Mouse (Mus musculus): ENCODE data around the gene Gria4. TPM values are rescaled to one million over a fixed set of nuclear protein-coding genes. Genes with fewer than 3 reads are reported as not detected.
A peak's percentile ranks its signal among the peaks of the same experiment; 100 is the strongest.
"Not testable (repeated sequence)": the region's sequence is repeated elsewhere in the genome, so short reads cannot be mapped to it uniquely, and the experiment has no call there.

Gene Gria4
- polyA plus RNA-seq (2016; fragmentation: Nextera tagmentation; extraction: Ambion mirVana), result 9.8 and 10.8 TPM in 2 replicates

DNA sequence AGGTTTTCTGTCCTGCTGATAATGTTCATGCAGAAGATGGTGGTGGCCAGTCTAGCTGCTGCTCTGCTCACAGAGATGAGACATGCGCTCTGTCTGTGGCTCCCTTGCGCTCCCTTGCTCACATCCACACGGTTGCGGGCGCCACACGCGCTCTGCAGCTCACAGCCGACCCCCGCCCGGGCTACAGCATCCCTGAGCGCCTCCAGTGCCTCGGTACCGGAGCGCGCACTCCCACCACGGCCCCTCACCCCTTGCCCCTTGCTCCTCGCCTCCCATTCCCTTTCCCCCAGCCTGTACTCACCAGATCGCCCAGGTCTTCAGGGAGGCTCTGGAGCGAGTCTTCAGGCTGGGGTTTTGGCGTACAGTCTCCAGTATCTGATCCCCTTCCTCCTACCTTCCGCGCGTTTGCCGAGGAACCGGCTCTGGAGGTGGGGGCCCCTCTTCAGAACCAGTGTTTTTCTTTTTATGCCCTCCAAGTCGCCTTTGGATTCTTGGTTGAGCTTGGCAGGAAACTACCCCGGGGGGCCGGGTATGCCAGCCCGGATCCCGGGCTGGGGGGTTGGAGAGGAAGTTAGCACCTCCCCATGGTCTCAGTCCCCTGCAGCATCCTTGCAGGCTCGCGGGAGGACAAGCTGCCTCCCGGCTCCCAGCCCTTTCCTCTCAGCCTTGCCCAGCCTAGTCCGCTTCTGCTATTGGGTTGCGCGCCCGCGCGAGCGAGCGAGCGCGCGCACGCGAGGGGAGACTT lies at the start of gene Gria4:
TSS of gene Gria4 (minus strand) at position 691 of the 745 bp plus-strand sequence.
- H3K4me2 ChIP-seq, result peak within 1 kb of the TSS; percentile 71
- peak within 1 kb of the TSS; percentile 88 for H3K27ac ChIP-seq
- WGBS, result under 1% methylated on average over 46 of the region's 46 CpGs
- H3K27me3 ChIP-seq, result no peaks in the 10 kb centered on the region
- peak within 1 kb of the TSS; percentile 64 for H3K4me3 ChIP-seq (replicated peaks)
- no peaks in the 10 kb centered on the region for H3K9me3 ChIP-seq
- peak; percentile 96 for ATAC-seq (ENCODE audit: low FRiP score)
- H3K36me3 ChIP-seq (replicated peaks), result no peaks in the 10 kb centered on the region
- peaks cover 4% of the 10 kb centered on the region; the same call in 1 of the 2 replicates for H3K4me1 ChIP-seq
- H3K9ac ChIP-seq, result peak within 1 kb of the TSS; percentile 77

DNA sequence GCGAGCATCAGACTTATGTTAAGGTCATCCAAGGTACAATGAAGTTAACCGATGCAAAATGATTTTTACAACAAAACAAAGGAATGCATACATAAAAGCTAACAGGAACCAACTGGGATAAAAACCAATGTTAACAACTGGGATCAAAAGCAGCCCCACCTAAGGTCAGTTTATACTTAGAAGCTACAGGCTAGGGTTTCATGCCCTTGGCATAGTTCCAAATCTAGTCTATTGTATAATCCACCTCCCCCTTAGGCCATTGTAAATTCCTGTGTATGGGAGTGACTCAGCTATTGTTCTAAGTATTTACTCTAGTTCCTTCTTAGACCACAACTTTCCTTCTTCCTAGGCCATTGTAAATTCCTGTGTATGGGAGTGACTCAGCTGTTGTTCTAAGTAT lies 14.9 kb upstream of the Gria4 start:
- 91% methylated on average over 2 of the region's 2 CpGs for WGBS
- ATAC-seq (ENCODE audit: low FRiP score), result not testable (repeated sequence)

DNA sequence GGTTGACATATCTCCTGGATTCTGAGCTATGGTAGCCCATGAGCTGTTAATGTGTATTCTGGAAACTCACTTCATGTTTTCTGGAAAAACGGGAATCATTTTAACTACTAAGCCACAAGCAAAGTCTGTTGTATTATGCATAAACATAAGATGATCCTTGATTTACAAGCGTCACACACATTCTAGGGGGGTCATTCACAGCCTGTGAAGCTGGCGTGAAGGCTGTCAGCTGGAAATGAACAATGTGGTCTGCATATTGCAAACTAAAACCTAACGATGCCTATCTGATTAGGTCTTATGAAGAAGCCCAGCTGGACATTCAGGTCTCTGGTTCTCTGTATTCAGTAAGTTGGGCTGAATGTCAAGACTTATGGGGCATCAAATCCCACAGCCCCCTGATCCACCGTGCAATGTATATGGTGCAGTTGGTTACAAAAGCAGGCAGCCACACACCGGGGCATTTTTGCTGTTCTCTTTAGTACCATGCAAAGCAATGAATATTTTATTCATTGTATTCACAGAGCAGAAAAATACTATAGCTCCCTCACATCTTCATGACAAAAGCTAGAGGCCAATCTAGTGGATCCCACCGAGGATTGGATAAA lies 7.2 kb upstream of the Gria4 start:
- Histone ChIP-seq H3K27ac (no peak overlapping the region), H3K4me1 (no peaks in the 10 kb centered on the region; the same call in 1 of the 2 replicates), H3K27me3 (no peaks in the 10 kb centered on the region), H3K9ac (no peak overlapping the region), H3K36me3 (replicated peaks) (no peaks in the 10 kb centered on the region), H3K9me3 (no peaks in the 10 kb centered on the region), H3K4me2 (no peak overlapping the region), H3K4me3 (replicated peaks) (no peak overlapping the region)
- no peak for ATAC-seq (ENCODE audit: low FRiP score)
- 44% methylated on average over 7 of the region's 7 CpGs for WGBS

More for the DNA sequence above, 14.9 kb upstream of the Gria4 start:
- not testable (repeated sequence) for H3K36me3 ChIP-seq (replicated peaks); H3K27me3 ChIP-seq; H3K9ac ChIP-seq; H3K4me2 ChIP-seq; H3K4me3 ChIP-seq (replicated peaks); H3K27ac ChIP-seq; H3K4me1 ChIP-seq; H3K9me3 ChIP-seq

DNA sequence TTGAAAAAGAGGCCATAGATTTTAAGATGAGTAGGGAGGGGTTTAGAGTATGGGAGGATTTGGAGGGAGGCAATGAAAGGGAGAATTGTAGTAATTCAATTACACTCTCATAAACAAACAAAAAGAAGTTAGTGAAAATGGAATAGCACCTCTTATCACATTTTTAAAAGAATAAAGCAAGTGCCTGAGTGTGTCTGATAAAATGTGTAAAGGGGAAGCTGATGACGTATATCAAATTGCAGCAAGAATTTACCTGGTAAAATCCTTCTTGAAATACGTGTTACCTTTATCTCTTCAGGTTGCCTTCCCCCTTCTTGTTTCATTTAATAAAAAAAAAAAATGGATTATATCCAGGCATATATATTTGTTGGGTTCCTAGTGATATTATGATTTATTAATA lies 1.4 kb upstream of the Gria4 start:
- no peak for ATAC-seq (ENCODE audit: low FRiP score)
- Histone ChIP-seq H3K27ac (no peak overlapping the region), H3K9ac (no peak overlapping the region), H3K4me3 (replicated peaks) (no peak overlapping the region), H3K9me3 (no peaks in the 10 kb centered on the region), H3K4me1 (peaks cover 4% of the 10 kb centered on the region; the same call in 1 of the 2 replicates), H3K4me2 (no peak overlapping the region), H3K27me3 (no peaks in the 10 kb centered on the region), H3K36me3 (replicated peaks) (no peaks in the 10 kb centered on the region)
- 92% methylated on average over 2 of the region's 2 CpGs for WGBS

DNA sequence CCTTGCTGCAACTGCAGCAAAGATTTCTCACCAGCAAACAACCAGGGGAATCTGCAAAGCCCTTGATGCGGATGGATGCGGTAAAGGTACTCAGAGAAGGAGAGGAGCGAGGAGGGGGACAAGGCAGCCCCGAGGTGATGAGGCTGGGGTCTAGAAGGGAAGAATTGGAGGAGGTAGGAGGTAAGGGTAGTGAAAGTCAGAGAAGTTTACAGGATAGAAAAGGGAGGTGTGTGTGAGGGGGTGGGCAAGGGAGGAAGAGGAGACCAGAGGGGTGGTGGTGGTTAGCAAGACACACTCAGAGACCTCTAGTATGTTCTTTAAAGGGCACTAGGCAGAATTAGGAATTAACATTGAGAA lies 233 bp upstream of the Gria4 start:
- H3K27ac ChIP-seq, result peak overlapping the region; percentile 88; the same call in 1 of the 2 replicates
- no peaks in the 10 kb centered on the region for H3K9me3 ChIP-seq
- ATAC-seq (ENCODE audit: low FRiP score), result no peak
- no peaks in the 10 kb centered on the region for H3K36me3 ChIP-seq (replicated peaks)
- peak overlapping the region; percentile 71 for H3K4me2 ChIP-seq
- H3K4me1 ChIP-seq, result peaks cover 4% of the 10 kb centered on the region; the same call in 1 of the 2 replicates
- H3K27me3 ChIP-seq, result no peaks in the 10 kb centered on the region
- peak overlapping the region; percentile 64 for H3K4me3 ChIP-seq (replicated peaks)
- WGBS, result 0% methylated on average over 4 of the region's 4 CpGs
- peak overlapping the region; percentile 77 for H3K9ac ChIP-seq

DNA sequence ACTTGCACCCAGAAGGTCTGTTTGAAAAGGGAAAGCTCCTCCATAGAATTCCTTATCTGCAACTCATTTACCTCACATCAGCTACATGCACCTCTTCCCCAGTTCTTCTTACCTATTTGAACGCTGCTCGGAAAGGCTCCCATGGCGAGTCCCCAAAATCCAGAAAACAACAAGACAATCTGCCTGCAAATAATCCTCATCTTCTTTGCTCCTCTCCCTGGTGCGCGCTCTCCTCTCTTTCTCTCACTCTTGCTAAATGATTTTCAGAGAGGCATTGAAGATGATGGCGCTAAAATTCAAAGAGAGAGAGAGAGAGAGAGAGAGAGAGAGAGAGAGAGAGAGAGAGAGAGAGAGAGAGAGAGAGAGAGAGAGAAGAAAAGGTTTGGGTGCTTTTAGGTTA lies 959 bp downstream of the Gria4 start:
- peak overlapping the region; percentile 88 for H3K27ac ChIP-seq
- H3K9me3 ChIP-seq, result no peaks in the 10 kb centered on the region
- H3K4me2 ChIP-seq, result peak overlapping the region; percentile 71
- H3K36me3 ChIP-seq (replicated peaks), result no peaks in the 10 kb centered on the region
- H3K27me3 ChIP-seq, result no peaks in the 10 kb centered on the region
- ATAC-seq (ENCODE audit: low FRiP score), result no peak
- H3K4me3 ChIP-seq (replicated peaks), result peak overlapping the region; percentile 64
- peaks cover 4% of the 10 kb centered on the region; the same call in 1 of the 2 replicates for H3K4me1 ChIP-seq
- H3K9ac ChIP-seq, result peak overlapping the region; percentile 77
- under 1% methylated on average over 5 of the region's 6 CpGs for WGBS

DNA sequence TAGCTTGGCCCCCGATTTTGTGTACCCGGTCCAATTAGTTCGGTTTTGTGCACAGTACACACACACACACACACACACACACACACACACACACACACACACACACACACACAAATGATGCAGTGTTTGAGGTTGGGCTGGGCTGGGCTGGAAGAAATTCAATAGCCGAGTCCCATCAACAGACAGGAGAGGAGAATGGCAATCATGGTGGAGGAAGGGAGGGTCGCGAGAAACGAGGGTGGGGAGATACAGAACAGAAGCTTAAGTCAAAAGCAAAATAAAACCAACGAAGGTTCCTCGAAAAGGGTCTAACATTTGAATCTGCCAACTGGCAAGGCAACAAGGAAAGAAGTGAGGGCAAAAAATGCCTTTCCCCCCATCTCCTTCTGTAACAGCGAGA lies 1.6 kb downstream of the Gria4 start:
- no peak for ATAC-seq (ENCODE audit: low FRiP score)
- 21% methylated on average over 10 of the region's 10 CpGs for WGBS
- no peak overlapping the region for H3K27ac ChIP-seq

DNA sequence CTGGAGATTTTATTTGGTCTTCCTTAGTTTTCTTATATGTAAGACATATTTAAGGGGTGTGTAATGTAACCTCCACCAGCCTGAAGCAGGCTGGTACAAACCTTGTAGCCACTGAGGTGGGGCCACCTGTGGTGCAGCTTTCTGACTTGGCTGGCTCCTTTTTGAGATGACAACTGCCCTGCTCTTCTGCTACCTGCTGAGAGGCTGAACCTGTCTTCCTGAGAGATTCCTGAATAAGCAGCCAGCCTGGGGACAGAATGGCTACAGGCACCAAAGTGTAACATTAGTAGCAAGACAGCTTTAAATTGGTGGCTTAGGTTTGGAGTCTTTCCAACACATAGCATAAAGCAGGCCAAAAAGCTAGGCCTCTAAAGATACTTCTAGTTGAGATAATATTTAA lies 46.6 kb downstream of the Gria4 start:
- not testable (repeated sequence) for H3K9ac ChIP-seq; H3K27ac ChIP-seq; H3K36me3 ChIP-seq (replicated peaks); ATAC-seq (ENCODE audit: low FRiP score); H3K4me2 ChIP-seq; H3K9me3 ChIP-seq; H3K4me3 ChIP-seq (replicated peaks); H3K27me3 ChIP-seq; H3K4me1 ChIP-seq

More for the DNA sequence above, 1.6 kb downstream of the Gria4 start:
- H3K4me1 ChIP-seq, result peaks cover 4% of the 10 kb centered on the region; the same call in 1 of the 2 replicates
- peak overlapping the region; percentile 71 for H3K4me2 ChIP-seq
- H3K27me3 ChIP-seq, result no peaks in the 10 kb centered on the region
- H3K36me3 ChIP-seq (replicated peaks), result no peaks in the 10 kb centered on the region
- H3K4me3 ChIP-seq (replicated peaks), result peak overlapping the region; percentile 64
- no peaks in the 10 kb centered on the region for H3K9me3 ChIP-seq
- peak overlapping the region; percentile 48 for H3K9ac ChIP-seq

DNA sequence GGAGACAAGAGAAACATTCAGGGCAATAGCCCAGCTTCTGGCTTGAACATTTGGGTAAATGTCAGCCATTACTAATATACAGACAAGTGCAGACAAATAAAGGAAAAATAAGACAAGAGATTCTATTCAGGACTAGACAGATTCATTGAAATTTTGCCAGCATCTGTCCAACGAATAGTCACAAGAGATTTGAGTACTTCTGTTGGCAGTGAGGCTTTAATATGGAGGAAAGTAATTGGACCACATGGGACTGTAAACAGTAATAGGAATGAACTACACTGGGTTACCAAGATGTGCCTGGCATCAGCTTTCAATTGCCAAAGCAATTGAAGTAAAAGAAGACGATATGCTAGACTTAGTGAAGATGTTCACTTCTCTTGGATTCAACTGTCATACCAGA lies 81.9 kb downstream of the Gria4 start:
- Histone ChIP-seq H3K9me3 (no peaks in the 10 kb centered on the region), H3K4me2 (no peak overlapping the region), H3K9ac (no peak overlapping the region), H3K27ac (no peak overlapping the region), H3K27me3 (no peaks in the 10 kb centered on the region), H3K4me3 (replicated peaks) (no peak overlapping the region), H3K4me1 (no peaks in the 10 kb centered on the region), H3K36me3 (replicated peaks) (no peaks in the 10 kb centered on the region)
- WGBS, result 80% methylated on average over 2 of the region's 2 CpGs
- ATAC-seq (ENCODE audit: low FRiP score), result no peak

DNA sequence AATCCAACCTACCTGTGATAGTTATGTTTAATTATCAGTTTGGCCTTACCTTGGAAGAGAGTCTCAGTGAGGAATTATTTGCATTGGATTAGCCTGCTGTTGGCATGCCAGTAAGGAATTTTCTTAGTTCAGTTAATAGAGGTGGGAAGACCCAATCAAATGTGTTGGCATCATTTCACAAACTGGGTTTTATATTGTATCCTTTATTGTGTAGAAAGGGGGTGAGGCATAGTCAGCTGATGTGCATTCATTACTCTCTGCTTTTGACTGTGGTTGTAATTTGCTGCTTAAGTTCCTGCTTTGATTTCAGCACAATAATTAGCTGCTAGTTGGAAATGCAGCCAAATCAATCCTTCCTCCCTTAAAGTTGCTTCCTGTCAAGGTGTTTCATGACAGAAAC lies 83.7 kb downstream of the Gria4 start:
- Histone ChIP-seq H3K36me3 (replicated peaks) (no peaks in the 10 kb centered on the region), H3K4me3 (replicated peaks) (no peak overlapping the region), H3K9me3 (no peaks in the 10 kb centered on the region), H3K4me2 (no peak overlapping the region), H3K27me3 (no peaks in the 10 kb centered on the region), H3K27ac (no peak overlapping the region), H3K4me1 (no peaks in the 10 kb centered on the region), H3K9ac (no peak overlapping the region)
- peak; percentile 69; the same call in 1 of the 2 replicates for ATAC-seq (ENCODE audit: low FRiP score)

DNA sequence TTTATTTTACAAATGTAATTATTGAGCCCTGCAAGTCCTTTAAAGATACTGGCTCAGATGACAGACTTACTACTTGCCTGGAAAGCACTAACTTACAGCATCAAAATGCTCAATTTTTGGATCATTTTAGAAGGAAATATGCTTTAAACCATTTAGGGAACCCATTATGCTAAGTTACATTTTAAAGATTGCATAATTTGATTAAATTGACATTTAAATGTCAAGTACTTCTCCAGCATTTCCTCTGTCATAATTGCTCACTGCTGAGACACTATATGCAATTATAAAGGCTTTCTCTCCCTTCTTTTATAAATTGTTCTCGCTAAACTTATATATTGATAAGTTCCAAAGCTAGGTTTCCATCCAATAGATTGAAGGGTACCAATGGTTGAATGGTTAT lies 108.9 kb downstream of the Gria4 start:
- H3K27me3 ChIP-seq, result no peaks in the 10 kb centered on the region
- H3K4me3 ChIP-seq (replicated peaks), result no peak overlapping the region
- ATAC-seq (ENCODE audit: low FRiP score), result no peak
- H3K4me2 ChIP-seq, result no peak overlapping the region
- H3K4me1 ChIP-seq, result no peaks in the 10 kb centered on the region
- no peak overlapping the region for H3K9ac ChIP-seq
- H3K27ac ChIP-seq, result no peak overlapping the region
- no peaks in the 10 kb centered on the region for H3K9me3 ChIP-seq
- no peaks in the 10 kb centered on the region for H3K36me3 ChIP-seq (replicated peaks)
- 77% methylated on average over 1 of the region's 1 CpGs for WGBS

DNA sequence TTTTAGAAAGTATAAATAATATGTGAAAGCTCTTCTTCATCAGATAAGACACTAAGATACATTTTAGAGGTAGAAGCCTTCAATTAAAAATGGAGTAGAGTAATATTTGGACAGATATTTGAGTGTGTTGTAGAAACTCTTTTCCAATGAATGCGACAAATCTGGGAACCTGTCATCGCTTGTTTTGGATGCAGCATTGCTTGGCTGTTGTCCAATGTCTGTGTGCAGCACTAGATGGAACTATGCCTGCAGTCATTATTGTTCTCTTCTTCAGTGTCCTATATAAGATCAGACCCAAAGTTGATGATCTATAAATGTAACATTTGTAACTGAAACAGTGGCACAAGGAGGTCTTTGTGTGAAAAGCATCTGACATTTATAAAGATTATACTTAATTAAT lies 115.8 kb downstream of the Gria4 start:
- ATAC-seq (ENCODE audit: low FRiP score), result no peak
- 92% methylated on average over 2 of the region's 2 CpGs for WGBS

DNA sequence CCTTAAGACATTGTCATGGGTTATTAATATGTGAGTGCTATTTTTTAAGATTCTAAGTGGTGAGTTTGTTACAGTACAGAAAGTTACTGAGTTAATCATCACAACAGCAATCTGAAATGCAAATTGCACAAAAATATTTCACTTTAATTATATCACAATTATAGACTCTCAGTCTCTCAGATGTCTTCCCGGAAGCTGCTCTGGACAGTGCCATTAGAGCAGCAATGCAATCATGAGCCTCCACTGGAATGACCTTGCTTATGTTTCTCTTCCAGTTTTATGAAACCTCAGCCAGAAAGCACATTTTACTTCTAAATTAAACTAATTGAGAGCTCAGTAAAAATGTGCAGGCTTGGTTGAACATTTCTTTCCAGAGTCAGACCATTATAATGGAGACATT lies 116.9 kb downstream of the Gria4 start:
- Histone ChIP-seq H3K4me2 (no peak overlapping the region), H3K9ac (no peak overlapping the region), H3K27me3 (no peaks in the 10 kb centered on the region), H3K4me1 (no peaks in the 10 kb centered on the region), H3K4me3 (replicated peaks) (no peak overlapping the region), H3K9me3 (no peaks in the 10 kb centered on the region), H3K36me3 (replicated peaks) (no peaks in the 10 kb centered on the region), H3K27ac (no peak overlapping the region)
- ATAC-seq (ENCODE audit: low FRiP score), result no peak
- 83% methylated on average over 1 of the region's 1 CpGs for WGBS

More for the DNA sequence above, 115.8 kb downstream of the Gria4 start:
- no peak overlapping the region for H3K27ac ChIP-seq
- no peaks in the 10 kb centered on the region for H3K36me3 ChIP-seq (replicated peaks)
- H3K4me1 ChIP-seq, result no peaks in the 10 kb centered on the region
- no peak overlapping the region for H3K4me3 ChIP-seq (replicated peaks)
- no peaks in the 10 kb centered on the region for H3K27me3 ChIP-seq
- no peak overlapping the region for H3K9ac ChIP-seq
- H3K4me2 ChIP-seq, result no peak overlapping the region
- H3K9me3 ChIP-seq, result no peaks in the 10 kb centered on the region

Data from forebrain, embryonic 12.5 days (tissue).